Mouse (Mus musculus) intestine, postnatal 0 days (tissue): Measurements from ENCODE around the gene Lpar3. TPM values are rescaled to one million over a fixed set of nuclear protein-coding genes. Genes with fewer than 3 reads are reported as not detected.
A peak's percentile ranks its signal among the peaks of the same experiment; 100 is the strongest.

ENCODE experiments used
- ATAC-seq: fragments of 200-750 bp; cut with Nextera tagmentation; 2 replicates; pipeline ENCODE4 v1.8.0; 2017; ENCODE audit warnings: mild to moderate bottlenecking, moderate TSS enrichment, moderate library complexity
- H3K27ac ChIP-seq: fragments of 300-500 bp; sonication (generic); 2 replicates; pipeline ENCODE4 v1.5.1; 2014; ENCODE audit warnings: mild to moderate bottlenecking, low read depth, low read length, moderate library complexity
- H3K27me3 ChIP-seq: fragments of 300-500 bp; sonication (generic); replicated peaks from 2 replicates; pipeline ENCODE4 v1.6.1; 2014; ENCODE audit warnings: low read length, mixed read lengths; ENCODE audit not compliant: control insufficient read depth, insufficient read depth
- H3K36me3 ChIP-seq: fragments of 300-500 bp; sonication (generic); 2 replicates; pipeline ENCODE4 v1.6.1; 2014; ENCODE audit warnings: mild to moderate bottlenecking, moderate library complexity; ENCODE audit not compliant: control insufficient read depth, insufficient read depth
- H3K4me1 ChIP-seq: fragments of 300-500 bp; sonication (generic); replicated peaks from 2 replicates; pipeline ENCODE4 v1.6.1; 2014; ENCODE audit warnings: antibody characterized with exemption, low read length, mixed read lengths; ENCODE audit not compliant: control insufficient read depth, insufficient read depth
- H3K4me2 ChIP-seq: fragments of 300-500 bp; sonication (generic); replicated peaks from 2 replicates; pipeline ENCODE4 v1.6.1; 2014; ENCODE audit warnings: low read depth, mild to moderate bottlenecking, moderate library complexity
- H3K4me3 ChIP-seq: fragments of 300-500 bp; sonication (generic); 2 replicates; pipeline ENCODE4 v1.5.1; 2014; ENCODE audit warnings: low read depth, low read length
- H3K9ac ChIP-seq: fragments of 300-500 bp; sonication (generic); 2 replicates; pipeline ENCODE4 v1.6.1; 2014; ENCODE audit warnings: mild to moderate bottlenecking, low read depth, low read length
- H3K9me3 ChIP-seq: fragments of 300-500 bp; sonication (generic); 2 replicates; pipeline ENCODE4 v1.6.1; 2016; ENCODE audit warnings: mixed run types; ENCODE audit not compliant: control insufficient read depth
- CTCF ChIP-seq: sonication (generic); IDR thresholded peaks from 2 replicates; pipeline ENCODE4 v1.5.1; 2016; ENCODE audit warnings: low read depth, mild to moderate bottlenecking, control low read depth, antibody characterized with exemption, moderate library complexity
- WGBS: fragments of 180-500 bp; shearing (Covaris S2); extraction: QIAGEN DNeasy Blood & Tissue Kit; methylation state at CpG from one replicate; pipeline ENCODE4 v1.1.7; 2014; 5-methylcytosine and 5-hydroxymethylcytosine counted together
- polyA plus RNA-seq: library from polyadenylated mRNA; unstranded; fragments of >200 nt; fragmentation: Nextera tagmentation; extraction: Ambion mirVana; gene quantifications from 2 replicates; pipeline ENCODE4 v1.2.1, GENCODE M21; 2015

Lpar3 gene
- polyA plus RNA-seq, 1 experiment from 2014 or later, result 10.7 TPM

- Histone ChIP-seq H3K4me2 (peak overlapping the region; percentile 58), H3K9me3 (no peaks in the 10 kb centered on the region), H3K4me3 (peak overlapping the region; percentile 16; the same call in 1 of the 2 replicates), H3K27me3 (no peaks in the 10 kb centered on the region), H3K9ac (no peak overlapping the region), H3K4me1 (0 out of 2 replicates have a peak, but pooled peaks cover 3% of the 10 kb centered on the region), H3K27ac (peak overlapping the region; percentile 15; the same call in 1 of the 2 replicates), H3K36me3 (no peaks in the 10 kb centered on the region)
- peak; percentile 72 for ATAC-seq
- peak; percentile 92 for TF ChIP-seq CTCF
- 3% methylated on average over 13 of the region's 13 CpGs for WGBS
Measured at GRCm38 (mm10) chr3:146327537-146328255, 106.9 kb downstream of the Lpar3 start.

- Histone ChIP-seq H3K9ac (no peak overlapping the region), H3K27ac (no peak overlapping the region), H3K4me2 (peak overlapping the region; percentile 58), H3K4me3 (peak overlapping the region; percentile 16), H3K9me3 (no peaks in the 10 kb centered on the region), H3K4me1 (0 out of 2 replicates have a peak, but pooled peaks cover 3% of the 10 kb centered on the region), H3K36me3 (no peaks in the 10 kb centered on the region), H3K27me3 (no peaks in the 10 kb centered on the region)
- no peak for TF ChIP-seq CTCF
- ATAC-seq, result peak; percentile 69
- WGBS, result 14% methylated on average over 13 of the region's 13 CpGs
Measured at GRCm38 (mm10) chr3:146328749-146329148, 108.0 kb downstream of the Lpar3 start.

- ATAC-seq, result no peak
- no peaks in the 10 kb centered on the region for H3K9me3 ChIP-seq
- H3K4me3 ChIP-seq, result no peak overlapping the region
- no peaks in the 10 kb centered on the region for H3K36me3 ChIP-seq
- TF ChIP-seq CTCF, result no peak
- no peak overlapping the region for H3K4me2 ChIP-seq
- no peak overlapping the region for H3K9ac ChIP-seq
- 73% methylated on average over 11 of the region's 11 CpGs for WGBS
- H3K4me1 ChIP-seq, result 0 out of 2 replicates have a peak, but pooled peaks cover 3% of the 10 kb centered on the region
- no peaks in the 10 kb centered on the region for H3K27me3 ChIP-seq
- H3K27ac ChIP-seq, result no peak overlapping the region
Measured at GRCm38 (mm10) chr3:146331819-146332218, 111.1 kb downstream of the Lpar3 start.

- no peak for ATAC-seq
- H3K27ac ChIP-seq, result no peak overlapping the region
- no peak for TF ChIP-seq CTCF
- H3K4me3 ChIP-seq, result no peak overlapping the region
- H3K9ac ChIP-seq, result no peak overlapping the region
- no peak overlapping the region for H3K4me2 ChIP-seq
- no peaks in the 10 kb centered on the region for H3K36me3 ChIP-seq
- no peaks in the 10 kb centered on the region for H3K9me3 ChIP-seq
- no peaks in the 10 kb centered on the region for H3K27me3 ChIP-seq
- 78% methylated on average over 3 of the region's 3 CpGs for WGBS
- 0 out of 2 replicates have a peak, but pooled peaks cover 5% of the 10 kb centered on the region for H3K4me1 ChIP-seq
Measured at GRCm38 (mm10) chr3:146333270-146333669, 112.5 kb downstream of the Lpar3 start.

- no peak for ATAC-seq
- TF ChIP-seq CTCF, result no peak
- Histone ChIP-seq H3K27me3 (no peaks in the 10 kb centered on the region), H3K4me2 (no peak overlapping the region), H3K4me1 (0 out of 2 replicates have a peak, but pooled peaks cover 2% of the 10 kb centered on the region), H3K9ac (no peak overlapping the region), H3K36me3 (no peaks in the 10 kb centered on the region), H3K9me3 (no peaks in the 10 kb centered on the region), H3K27ac (no peak overlapping the region), H3K4me3 (no peak overlapping the region)
- 85% methylated on average over 7 of the region's 7 CpGs for WGBS
Measured at GRCm38 (mm10) chr3:146334070-146334469, 113.3 kb downstream of the Lpar3 start.

Other genes starting within 250 kb of the Lpar3 start
- gene Syde2, start 233.1 kb upstream of the Lpar3 start, polyA plus RNA-seq, result 0.98 and 1.5 TPM in 2 replicates
- gene Wdr63, start 112.8 kb upstream of the Lpar3 start, polyA plus RNA-seq, result 0.89 and 1.0 TPM in 2 replicates
- gene Mcoln3, start 103.5 kb upstream of the Lpar3 start, polyA plus RNA-seq, result 137 and 144 TPM in 2 replicates
- gene Mcoln2, start 71.1 kb upstream of the Lpar3 start, polyA plus RNA-seq, result 6.4 TPM in 2 replicates
- 31.1 TPM in 2 replicates for gene Ssx2ip, start 183.7 kb downstream of the Lpar3 start, polyA plus RNA-seq
- gene Ctbs, start 228.8 kb downstream of the Lpar3 start, polyA plus RNA-seq, result 8.1 and 8.3 TPM in 2 replicates